Mouse (Mus musculus) cortical plate, adult 2 months (tissue): ENCODE measurements around the gene Ints1.

Source experiments
- CTCF ChIP-seq: fragments of 200-500 bp; IDR thresholded peaks from 2 replicates; pipeline ENCODE4 v1.5.1; 2011; ENCODE audit warnings: mild to moderate bottlenecking, control low read depth, low read length; ENCODE audit not compliant: insufficient read depth; ENCODE audit errors: extremely low read depth
- POLR2A ChIP-seq: fragments of 200-500 bp; IDR thresholded peaks from 2 replicates; pipeline ENCODE4 v1.6.1; 2011; ENCODE audit warnings: mild to moderate bottlenecking, low read length, control low read depth; ENCODE audit not compliant: insufficient read depth; ENCODE audit errors: extremely low read depth

- TF ChIP-seq CTCF (no peak), POLR2A (no peak)
These were observed 40.5 kb upstream of the Ints1 start for GRCm38 (mm10) chr5:139815964-139816363.
